Mouse (Mus musculus) cortical plate, adult 2 months (tissue): ENCODE measurements around the gene 4933415A04Rik.

Experiments used
- CTCF ChIP-seq: fragments of 200-500 bp; IDR thresholded peaks from 2 replicates; pipeline ENCODE4 v1.5.1; 2011; ENCODE audit warnings: mild to moderate bottlenecking, control low read depth, low read length; ENCODE audit not compliant: insufficient read depth; ENCODE audit errors: extremely low read depth
- POLR2A ChIP-seq: fragments of 200-500 bp; IDR thresholded peaks from 2 replicates; pipeline ENCODE4 v1.6.1; 2011; ENCODE audit warnings: mild to moderate bottlenecking, low read length, control low read depth; ENCODE audit not compliant: insufficient read depth; ENCODE audit errors: extremely low read depth

DNA sequence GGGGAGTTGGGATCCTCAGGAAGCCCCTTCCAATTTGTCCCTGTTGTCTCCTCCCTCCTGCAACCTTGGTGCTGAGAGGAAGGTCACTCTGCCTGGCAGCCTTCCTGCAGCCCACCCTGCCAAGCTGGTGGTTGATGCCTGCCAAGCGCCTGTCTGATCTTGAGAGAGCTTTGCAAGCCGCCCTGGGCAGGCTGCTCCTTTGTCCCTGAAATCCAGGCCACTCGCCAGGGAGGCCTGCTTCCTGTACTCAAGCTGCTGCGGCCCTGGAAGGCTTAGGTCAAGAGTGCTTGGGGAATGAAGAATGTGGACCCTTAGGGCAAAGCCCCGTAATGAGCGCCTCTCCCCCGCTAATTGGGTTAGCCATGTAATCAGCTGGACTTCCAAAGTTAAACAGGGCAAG, 38.7 kb upstream of the 4933415A04Rik start:
- TF ChIP-seq POLR2A = no peak
- TF ChIP-seq CTCF = no peak
